Mouse (Mus musculus) liver, embryonic 15.5 days (tissue): ENCODE data around the gene Casc1. TPM values are rescaled to one million over a fixed set of nuclear protein-coding genes. Genes with fewer than 3 reads are reported as not detected.

ENCODE experiments used
- ATAC-seq: fragments of 200-750 bp; cut with Nextera tagmentation; 2 replicates; pipeline ENCODE4 v1.8.0; 2017; ENCODE audit warnings: moderate number of reproducible peaks, mild to moderate bottlenecking, moderate library complexity; ENCODE audit not compliant: insufficient read depth
- H3K27ac ChIP-seq: fragments of 300-500 bp; sonication (generic); replicated peaks from 2 replicates; pipeline ENCODE4 v1.5.1; 2015; ENCODE audit warnings: mild to moderate bottlenecking, inconsistent platforms
- H3K27me3 ChIP-seq: fragments of 300-500 bp; sonication (generic); 2 replicates; pipeline ENCODE4 v1.6.1; 2015; ENCODE audit warnings: mild to moderate bottlenecking, inconsistent platforms
- H3K36me3 ChIP-seq: fragments of 300-500 bp; sonication (generic); replicated peaks from 2 replicates; pipeline ENCODE4 v1.6.1; 2015; ENCODE audit warnings: moderate library complexity, mild to moderate bottlenecking, inconsistent platforms
- H3K4me1 ChIP-seq: fragments of 300-500 bp; sonication (generic); replicated peaks from 2 replicates; pipeline ENCODE4 v1.6.1; 2015; ENCODE audit warnings: inconsistent platforms
- H3K4me2 ChIP-seq: fragments of 300-500 bp; sonication (generic); 2 replicates; pipeline ENCODE4 v1.6.1; 2015; ENCODE audit warnings: moderate library complexity, mild to moderate bottlenecking, inconsistent platforms
- H3K4me3 ChIP-seq: fragments of 300-500 bp; sonication (generic); replicated peaks from 2 replicates; pipeline ENCODE4 v1.5.1; 2015; ENCODE audit warnings: mild to moderate bottlenecking, inconsistent platforms
- H3K9ac ChIP-seq: fragments of 300-500 bp; sonication (generic); 2 replicates; pipeline ENCODE4 v1.6.1; 2015; ENCODE audit warnings: moderate library complexity, mild to moderate bottlenecking, inconsistent platforms
- H3K9me3 ChIP-seq: fragments of 300-500 bp; sonication (generic); replicated peaks from 2 replicates; pipeline ENCODE4 v1.6.1; 2016; ENCODE audit warnings: inconsistent platforms
- WGBS: fragments of 180-500 bp; shearing (Covaris S2); methylation state at CpG from one replicate; pipeline ENCODE4 v1.1.7; 2015; ENCODE audit warnings: mixed read lengths; ENCODE audit not compliant: insufficient replicate concordance; 5-methylcytosine and 5-hydroxymethylcytosine counted together
- polyA plus RNA-seq: library from polyadenylated mRNA; unstranded; fragments of >200 nt; fragmentation: Nextera tagmentation; extraction: Ambion mirVana; gene quantifications from 2 replicates; pipeline ENCODE4 v1.2.1, GENCODE M21; 2015

Casc1 gene
- polyA plus RNA-seq, 1 experiment from 2014 or later: 0.10 TPM

DNA sequence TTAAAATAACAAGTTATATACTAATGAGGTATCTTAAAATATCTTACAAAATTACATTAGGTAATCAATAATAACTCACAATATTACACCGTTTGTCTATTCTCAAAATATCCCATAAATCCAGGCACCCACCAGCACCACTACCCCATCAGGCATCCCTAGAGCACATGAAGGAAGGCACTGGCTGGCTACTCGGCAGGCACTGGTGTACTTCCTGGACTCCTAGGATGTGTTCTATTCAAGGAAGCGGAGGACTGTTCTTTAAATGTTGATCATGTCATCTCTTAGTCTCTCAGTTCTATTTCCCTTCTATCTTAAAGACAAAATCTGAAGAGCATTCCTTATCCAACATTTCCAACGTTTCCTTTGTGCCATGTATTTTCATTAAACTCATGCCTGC, 26.3 kb upstream of the Casc1 start:
- no peak overlapping the region for H3K4me3 ChIP-seq
- no peaks in the 10 kb centered on the region for H3K27me3 ChIP-seq
- 68% methylated on average over 4 of the region's 4 CpGs for WGBS
- H3K4me1 ChIP-seq: no peaks in the 10 kb centered on the region
- H3K9ac ChIP-seq: no peak overlapping the region
- ATAC-seq: no peak
- H3K27ac ChIP-seq: no peak overlapping the region
- peaks cover 42% of the 10 kb centered on the region for H3K36me3 ChIP-seq
- no peak overlapping the region for H3K4me2 ChIP-seq
- no peaks in the 10 kb centered on the region for H3K9me3 ChIP-seq

DNA sequence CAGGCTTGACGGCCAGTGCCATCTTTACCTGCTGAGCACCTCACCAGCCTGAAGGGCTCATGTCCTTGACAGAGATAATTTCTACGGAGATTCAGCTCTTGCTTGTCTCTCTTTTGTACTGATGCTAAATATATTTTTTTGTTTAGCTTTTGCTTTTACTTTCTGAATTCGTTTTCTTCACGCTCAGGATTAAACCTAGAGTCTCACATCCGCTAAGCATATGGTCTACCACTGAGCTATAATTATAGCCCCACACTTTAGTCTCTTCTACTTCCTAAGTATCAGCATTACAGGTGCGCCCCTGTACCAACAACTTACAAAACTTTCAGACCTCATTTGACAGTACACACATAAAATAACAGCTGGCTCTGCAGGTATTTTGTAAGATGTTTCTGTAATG, 24.6 kb upstream of the Casc1 start:
- no peak overlapping the region for H3K4me3 ChIP-seq
- no peaks in the 10 kb centered on the region for H3K27me3 ChIP-seq
- no peak for ATAC-seq
- H3K4me2 ChIP-seq: no peak overlapping the region
- H3K27ac ChIP-seq: no peak overlapping the region
- H3K4me1 ChIP-seq: no peaks in the 10 kb centered on the region
- H3K9ac ChIP-seq: no peak overlapping the region
- H3K9me3 ChIP-seq: no peaks in the 10 kb centered on the region
- WGBS: 79% methylated on average over 6 of the region's 6 CpGs
- peaks cover 42% of the 10 kb centered on the region for H3K36me3 ChIP-seq

DNA sequence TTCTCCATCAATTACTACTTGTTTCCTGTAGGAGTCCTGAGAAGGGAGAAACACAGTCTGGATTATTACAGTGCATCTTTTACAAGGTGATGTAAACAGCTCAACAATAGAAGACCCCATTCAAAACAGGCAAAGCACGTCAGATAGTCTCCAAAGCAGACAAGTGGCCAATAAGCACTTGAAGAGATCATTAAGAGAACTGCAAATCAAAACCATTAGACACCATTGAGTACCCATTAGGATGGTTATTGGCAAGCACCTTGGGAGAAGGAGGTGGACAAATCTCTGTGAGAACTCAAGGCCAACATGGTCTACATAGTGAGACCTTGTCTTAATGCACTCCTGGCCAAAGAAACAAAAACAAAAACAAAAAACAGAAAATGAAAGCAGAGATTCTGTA, 23.6 kb upstream of the Casc1 start:
- no peaks in the 10 kb centered on the region for H3K9me3 ChIP-seq
- H3K36me3 ChIP-seq: peaks cover 39% of the 10 kb centered on the region
- H3K4me3 ChIP-seq: no peak overlapping the region
- ATAC-seq: no peak
- H3K27me3 ChIP-seq: no peaks in the 10 kb centered on the region
- H3K27ac ChIP-seq: no peak overlapping the region
- H3K9ac ChIP-seq: no peak overlapping the region
- WGBS: 75% methylated on average over 1 of the region's 1 CpGs
- no peak overlapping the region for H3K4me2 ChIP-seq
- no peaks in the 10 kb centered on the region for H3K4me1 ChIP-seq

DNA sequence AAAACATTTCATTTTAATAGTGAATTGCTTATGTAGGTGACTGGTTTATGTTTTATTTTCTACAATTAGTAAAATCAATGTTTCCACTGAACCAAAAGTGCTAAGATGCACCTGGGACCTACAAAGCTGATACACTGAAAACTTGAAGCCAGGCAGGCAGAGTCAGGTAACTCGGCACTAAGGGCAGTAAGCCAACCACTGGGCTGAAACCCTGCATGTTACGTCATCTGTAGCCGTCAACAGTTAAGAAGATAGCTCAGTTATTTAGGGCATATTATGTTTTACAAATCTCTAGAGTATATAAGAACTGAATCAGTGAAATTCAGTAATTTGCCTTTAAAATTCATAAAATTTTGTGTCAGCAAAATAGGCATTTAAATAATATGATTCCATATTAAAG, 15.5 kb upstream of the Casc1 start:
- H3K27me3 ChIP-seq: no peaks in the 10 kb centered on the region
- H3K4me3 ChIP-seq: no peak overlapping the region
- no peaks in the 10 kb centered on the region for H3K4me1 ChIP-seq
- H3K27ac ChIP-seq: no peak overlapping the region
- no peak overlapping the region for H3K9ac ChIP-seq
- 82% methylated on average over 3 of the region's 3 CpGs for WGBS
- peaks cover 48% of the 10 kb centered on the region for H3K36me3 ChIP-seq
- H3K9me3 ChIP-seq: no peaks in the 10 kb centered on the region
- no peak overlapping the region for H3K4me2 ChIP-seq
- ATAC-seq: no peak

DNA sequence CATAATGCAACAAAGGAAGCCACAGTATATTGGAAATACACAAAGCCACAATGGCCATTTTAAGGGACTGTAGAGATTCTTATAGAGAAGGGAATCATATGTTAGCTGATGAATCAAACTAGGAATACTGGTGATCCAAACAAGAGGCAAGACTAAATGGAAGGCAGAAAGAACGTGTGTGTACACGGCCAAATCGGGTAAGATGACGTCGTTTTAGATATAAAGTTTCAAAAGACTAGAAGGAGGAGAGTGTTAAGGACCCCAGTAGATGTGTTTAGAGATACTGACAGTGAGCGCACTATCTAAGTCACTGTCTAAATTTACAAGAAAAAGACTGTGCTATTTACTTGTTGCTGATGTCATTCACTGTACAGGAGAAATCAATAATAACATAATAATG, 13.4 kb upstream of the Casc1 start:
- no peak overlapping the region for H3K27ac ChIP-seq
- H3K4me2 ChIP-seq: no peak overlapping the region
- H3K9me3 ChIP-seq: no peaks in the 10 kb centered on the region
- H3K4me3 ChIP-seq: no peak overlapping the region
- ATAC-seq: no peak
- 85% methylated on average over 6 of the region's 6 CpGs for WGBS
- no peak overlapping the region for H3K9ac ChIP-seq
- H3K36me3 ChIP-seq: peaks cover 46% of the 10 kb centered on the region
- no peaks in the 10 kb centered on the region for H3K27me3 ChIP-seq
- H3K4me1 ChIP-seq: no peaks in the 10 kb centered on the region

DNA sequence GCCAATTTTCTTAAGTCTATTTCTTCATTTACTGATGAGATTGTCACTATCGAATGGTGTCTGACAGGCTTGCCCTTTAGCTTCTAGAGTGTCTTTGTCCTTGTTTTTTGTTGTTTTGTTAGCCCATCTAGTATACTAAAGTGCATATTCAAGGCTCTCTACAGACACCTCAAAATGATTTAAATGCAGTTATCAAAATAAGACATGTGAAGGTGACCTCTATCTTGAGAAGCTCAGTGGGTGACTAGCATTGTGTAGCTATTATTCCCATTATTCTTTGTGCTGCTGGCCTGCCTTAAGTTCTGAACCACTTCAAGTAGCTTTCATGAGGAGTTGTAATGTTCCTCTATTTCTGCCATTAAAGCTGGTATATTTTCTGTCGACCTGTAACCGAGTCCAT, 5.0 kb upstream of the Casc1 start:
- ATAC-seq: no peak
- Histone ChIP-seq H3K27ac (no peak overlapping the region), H3K36me3 (peaks cover 19% of the 10 kb centered on the region), H3K9me3 (no peaks in the 10 kb centered on the region), H3K4me1 (peaks cover 15% of the 10 kb centered on the region), H3K4me3 (no peak overlapping the region), H3K9ac (no peak overlapping the region), H3K4me2 (no peak overlapping the region), H3K27me3 (no peaks in the 10 kb centered on the region)
- WGBS: 83% methylated on average over 3 of the region's 3 CpGs

DNA sequence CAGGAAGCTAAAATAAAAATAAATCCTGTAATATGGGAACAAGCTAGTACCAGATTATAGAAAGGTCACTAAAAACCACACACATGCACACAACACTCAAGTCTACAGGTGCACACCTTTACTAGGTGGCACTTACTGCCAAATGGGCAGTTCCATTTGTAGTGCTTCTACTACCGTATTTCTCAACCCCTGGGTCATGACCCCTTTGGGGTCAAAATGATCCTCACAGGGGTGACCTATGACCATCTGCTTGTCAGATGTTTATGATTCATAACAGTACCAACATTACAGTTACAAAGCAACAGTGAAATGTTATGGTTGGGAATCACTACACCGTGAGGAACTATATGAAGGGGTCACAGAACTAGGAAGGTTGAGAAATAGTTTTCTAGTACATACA, 3.1 kb upstream of the Casc1 start:
- Histone ChIP-seq H3K4me2 (no peak overlapping the region), H3K27ac (no peak overlapping the region), H3K9me3 (no peaks in the 10 kb centered on the region), H3K27me3 (no peaks in the 10 kb centered on the region), H3K4me1 (peaks cover 23% of the 10 kb centered on the region), H3K4me3 (no peak overlapping the region), H3K9ac (no peak overlapping the region), H3K36me3 (peaks cover 8% of the 10 kb centered on the region)
- 71% methylated on average over 2 of the region's 2 CpGs for WGBS
- no peak for ATAC-seq

DNA sequence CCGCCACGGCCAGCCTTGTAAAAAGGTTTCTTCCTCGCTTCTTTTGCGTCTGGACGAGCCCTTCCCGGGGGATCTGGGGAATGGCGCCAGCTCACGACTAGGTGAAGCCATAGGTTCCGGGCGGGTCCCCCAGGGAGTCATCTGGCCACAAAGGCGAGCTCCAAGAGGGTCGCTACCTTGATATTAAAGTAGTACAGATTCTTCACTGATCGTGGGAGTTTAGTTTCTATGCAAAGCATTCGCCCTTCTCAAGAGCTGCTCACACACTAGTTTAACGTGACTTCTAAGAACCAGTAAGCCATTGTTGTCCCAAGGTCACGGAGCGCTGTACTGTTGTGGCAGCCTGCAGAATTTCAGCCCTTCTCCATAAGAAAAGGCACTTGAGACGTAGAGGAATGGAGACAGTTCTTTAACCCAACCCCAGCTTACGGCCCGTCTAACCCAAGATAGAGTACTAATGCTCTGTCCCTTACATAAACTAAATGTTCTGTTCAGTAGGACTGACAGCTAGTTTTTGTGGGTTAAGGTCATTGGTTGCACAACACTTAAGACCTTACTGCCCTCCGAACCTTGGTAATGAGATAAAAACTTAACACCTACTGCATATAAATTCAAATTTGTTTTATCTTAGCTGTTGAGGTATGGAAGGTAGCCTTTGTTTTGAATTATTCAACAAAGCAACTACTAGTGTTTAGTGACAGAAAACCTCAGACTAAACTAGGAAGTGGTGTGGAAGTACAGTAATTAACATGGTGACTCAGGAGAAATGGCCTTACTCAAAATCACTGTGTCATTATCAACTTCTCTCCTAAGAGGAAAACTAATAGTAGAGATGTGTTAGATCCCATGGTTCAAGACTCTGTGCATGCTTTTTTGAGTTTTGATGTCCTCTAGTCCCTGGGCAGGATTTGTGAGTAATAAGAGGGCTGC, 836 bp upstream of the Casc1 start:
- 1% methylated on average over 21 of the region's 21 CpGs for WGBS

DNA sequence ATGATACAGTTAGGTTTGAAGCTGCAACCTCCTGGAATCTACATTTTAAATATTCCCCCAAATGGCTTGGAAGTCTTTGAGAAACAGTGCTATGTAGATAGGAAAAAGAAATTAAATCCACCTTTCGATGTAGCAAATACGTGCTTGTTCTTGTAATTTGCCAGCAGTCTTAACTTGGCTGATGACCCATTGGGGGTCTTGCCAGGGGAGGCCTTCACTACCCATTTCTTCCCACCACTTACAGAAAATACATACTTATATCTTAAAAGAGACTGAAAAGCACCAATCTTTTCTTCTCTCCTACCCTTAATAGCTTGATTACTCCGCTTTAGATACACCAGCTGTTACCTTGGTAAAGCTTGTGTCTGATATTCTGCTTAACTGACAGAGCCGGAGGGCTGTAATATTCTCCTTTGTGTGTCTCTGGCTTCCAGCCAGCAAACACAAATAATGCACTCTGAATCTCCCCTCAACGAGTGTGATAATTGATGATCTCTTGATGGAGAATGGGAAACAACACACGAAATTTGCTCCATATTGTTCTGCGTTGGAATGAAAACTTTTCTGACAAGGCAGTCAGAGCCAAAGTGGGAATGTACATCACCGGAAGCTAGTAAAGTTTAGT, 637 bp downstream of the Casc1 start:
- Histone ChIP-seq H3K4me3 (peak overlapping the region; percentile 79), H3K27ac (0 out of 2 replicates have a peak overlapping the region, but pooled peaks have one; percentile 5), H3K9me3 (no peaks in the 10 kb centered on the region), H3K27me3 (no peaks in the 10 kb centered on the region), H3K36me3 (no peaks in the 10 kb centered on the region), H3K9ac (0 out of 2 replicates have a peak overlapping the region, but pooled peaks have one; percentile 19), H3K4me2 (peak overlapping the region; percentile 86), H3K4me1 (peaks cover 23% of the 10 kb centered on the region)
- 39% methylated on average over 8 of the region's 8 CpGs for WGBS
- ATAC-seq: no peak

More for the DNA sequence above, 836 bp upstream of the Casc1 start:
- no peaks in the 10 kb centered on the region; the same call in 1 of the 2 replicates for H3K36me3 ChIP-seq
- no peak for ATAC-seq
- peak overlapping the region; percentile 88 for H3K27ac ChIP-seq
- H3K4me2 ChIP-seq: peak overlapping the region; percentile 86
- H3K9ac ChIP-seq: peak overlapping the region; percentile 85
- H3K27me3 ChIP-seq: no peaks in the 10 kb centered on the region
- H3K4me3 ChIP-seq: peak overlapping the region; percentile 79
- H3K9me3 ChIP-seq: no peaks in the 10 kb centered on the region
- peaks cover 23% of the 10 kb centered on the region for H3K4me1 ChIP-seq

DNA sequence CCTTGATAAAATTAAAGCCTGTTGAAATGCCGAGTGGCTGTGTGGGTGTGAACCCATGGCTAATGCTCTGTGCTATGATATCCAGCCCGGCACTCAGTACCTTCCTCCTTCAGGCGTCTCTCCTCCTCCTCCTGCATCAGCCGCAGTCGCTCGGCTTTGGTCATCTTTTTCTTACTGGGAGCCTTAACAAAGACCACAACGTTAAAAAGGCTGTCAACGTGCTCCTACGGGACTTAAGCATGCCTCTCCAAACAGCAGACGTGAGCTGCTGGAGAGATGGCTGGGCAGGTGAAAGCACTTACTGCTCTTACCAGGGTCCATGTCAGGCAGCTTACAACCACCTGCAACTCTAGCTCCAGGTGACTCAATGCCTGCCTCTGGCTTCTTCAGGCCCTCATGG, 5.7 kb downstream of the Casc1 start:
- 67% methylated on average over 10 of the region's 10 CpGs for whole genome bisulfite sequencing
- Histone ChIP-seq H3K4me3 (no peak overlapping the region), H3K36me3 (no peaks in the 10 kb centered on the region), H3K4me2 (no peak overlapping the region), H3K27me3 (no peaks in the 10 kb centered on the region), H3K27ac (no peak overlapping the region), H3K4me1 (peaks cover 2% of the 10 kb centered on the region), H3K9me3 (no peaks in the 10 kb centered on the region), H3K9ac (no peak overlapping the region)
- ATAC-seq: no peak

DNA sequence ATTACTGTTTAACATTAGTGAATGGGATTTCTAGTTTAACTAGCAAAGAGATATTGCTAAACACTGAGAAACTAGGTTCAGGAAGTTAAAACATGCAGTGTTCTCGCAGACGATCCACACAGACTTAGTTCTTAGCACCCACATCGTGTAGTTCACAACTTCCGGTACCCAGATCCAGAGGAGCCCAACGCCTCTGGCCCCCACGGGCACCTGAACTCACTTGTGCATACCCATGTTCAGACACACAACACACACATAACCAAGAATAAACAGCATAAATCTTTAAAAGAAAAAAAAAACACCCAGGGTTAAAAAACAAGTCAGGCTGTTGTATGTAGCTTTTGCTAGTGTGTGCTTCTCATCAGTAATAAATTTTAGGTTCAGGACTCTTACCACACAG, 6.4 kb downstream of the Casc1 start:
- ATAC-seq: no peak
- H3K9ac ChIP-seq: no peak overlapping the region
- 65% methylated on average over 6 of the region's 6 CpGs for WGBS

More for the DNA sequence above, 6.4 kb downstream of the Casc1 start:
- H3K4me3 ChIP-seq: no peak overlapping the region
- no peaks in the 10 kb centered on the region for H3K27me3 ChIP-seq
- no peaks in the 10 kb centered on the region for H3K4me1 ChIP-seq
- H3K36me3 ChIP-seq: no peaks in the 10 kb centered on the region
- no peak overlapping the region for H3K27ac ChIP-seq
- H3K4me2 ChIP-seq: no peak overlapping the region
- no peaks in the 10 kb centered on the region for H3K9me3 ChIP-seq
